Mouse (Mus musculus): Measurements from ENCODE around the gene Lactb. TPM values are rescaled to one million over a fixed set of nuclear protein-coding genes. Genes with fewer than 3 reads are reported as not detected.

Gene Lactb
- 6.7 and 7.2 TPM in 2 replicates for polyA plus RNA-seq (2015; fragmentation: Nextera tagmentation; extraction: Ambion mirVana)

- under 1% methylated on average over 29 of the region's 32 CpGs for WGBS
- H3K9me3 ChIP-seq = no peaks in the 10 kb centered on the region
- no peaks in the 10 kb centered on the region for H3K36me3 ChIP-seq
- H3K4me1 ChIP-seq = peaks cover 6% of the 10 kb centered on the region
- H3K27ac ChIP-seq = peak within 1 kb of the TSS; percentile 91
- peak; percentile 98 for ATAC-seq (ENCODE audit: borderline replicate concordance, extremely low read depth, low FRiP score, low TSS enrichment)
- H3K9ac ChIP-seq = peak within 1 kb of the TSS; percentile 75
- H3K4me3 ChIP-seq = peak within 1 kb of the TSS; percentile 92
- no peaks in the 10 kb centered on the region for H3K27me3 ChIP-seq
- peak within 1 kb of the TSS; percentile 92 for H3K4me2 ChIP-seq
Measured at GRCm38 (mm10) chr9:66975239-66975645, at the start of gene Lactb. Gene Lactb (minus strand): TSS chr9:66975484.

- H3K9me3 ChIP-seq = no peaks in the 10 kb centered on the region
- no peak overlapping the region for H3K4me2 ChIP-seq
- 70% methylated on average over 9 of the region's 9 CpGs for WGBS
- no peak for ATAC-seq (ENCODE audit: borderline replicate concordance, extremely low read depth, low FRiP score, low TSS enrichment)
- no peak overlapping the region for H3K27ac ChIP-seq
- H3K27me3 ChIP-seq = no peaks in the 10 kb centered on the region
- H3K4me1 ChIP-seq = peaks cover 22% of the 10 kb centered on the region
- no peak overlapping the region for H3K9ac ChIP-seq
- H3K4me3 ChIP-seq = no peak overlapping the region
- peaks cover 71% of the 10 kb centered on the region for H3K36me3 ChIP-seq
Measured at GRCm38 (mm10) chr9:67023371-67023770, 48.1 kb upstream of the Lactb start.

GRCm38 (mm10) chr9:67020063-67020462, 44.8 kb upstream of the Lactb start:
- ATAC-seq (ENCODE audit: borderline replicate concordance, extremely low read depth, low FRiP score, low TSS enrichment) = no peak
- Histone ChIP-seq H3K9ac (no peak overlapping the region), H3K4me3 (no peak overlapping the region), H3K4me1 (peaks cover 13% of the 10 kb centered on the region; the same call in 1 of the 2 replicates), H3K27ac (0 out of 2 replicates have a peak overlapping the region, but pooled peaks have one; percentile 4), H3K27me3 (no peaks in the 10 kb centered on the region), H3K4me2 (no peak overlapping the region), H3K9me3 (no peaks in the 10 kb centered on the region), H3K36me3 (peaks cover 40% of the 10 kb centered on the region)
- WGBS = 29% methylated on average over 2 of the region's 2 CpGs

- ATAC-seq (ENCODE audit: borderline replicate concordance, extremely low read depth, low FRiP score, low TSS enrichment) = no peak
- no peaks in the 10 kb centered on the region for H3K9me3 ChIP-seq
- peaks cover 30% of the 10 kb centered on the region for H3K4me1 ChIP-seq
- no peak overlapping the region for H3K27ac ChIP-seq
- no peaks in the 10 kb centered on the region for H3K36me3 ChIP-seq
- WGBS = 44% methylated on average over 2 of the region's 2 CpGs
- H3K9ac ChIP-seq = no peak overlapping the region
- H3K27me3 ChIP-seq = no peaks in the 10 kb centered on the region
- H3K4me3 ChIP-seq = no peak overlapping the region
- no peak overlapping the region for H3K4me2 ChIP-seq
Measured at GRCm38 (mm10) chr9:67013501-67013900, 38.2 kb upstream of the Lactb start.

GRCm38 (mm10) chr9:67012470-67012869, 37.2 kb upstream of the Lactb start:
- Histone ChIP-seq H3K9ac (no peak overlapping the region), H3K4me3 (no peak overlapping the region), H3K36me3 (no peaks in the 10 kb centered on the region), H3K9me3 (no peaks in the 10 kb centered on the region), H3K27ac (peak overlapping the region; percentile 45), H3K27me3 (no peaks in the 10 kb centered on the region), H3K4me1 (peaks cover 32% of the 10 kb centered on the region), H3K4me2 (no peak overlapping the region)
- peak; percentile 90; the same call in 1 of the 2 replicates for ATAC-seq (ENCODE audit: borderline replicate concordance, extremely low read depth, low FRiP score, low TSS enrichment)
- 23% methylated on average over 3 of the region's 3 CpGs for WGBS

- Histone ChIP-seq H3K27ac (no peak overlapping the region), H3K27me3 (no peaks in the 10 kb centered on the region), H3K4me1 (peaks cover 32% of the 10 kb centered on the region), H3K4me2 (no peak overlapping the region), H3K9ac (no peak overlapping the region), H3K36me3 (no peaks in the 10 kb centered on the region), H3K4me3 (no peak overlapping the region), H3K9me3 (no peaks in the 10 kb centered on the region)
- WGBS = 33% methylated on average over 9 of the region's 9 CpGs
- ATAC-seq (ENCODE audit: borderline replicate concordance, extremely low read depth, low FRiP score, low TSS enrichment) = no peak
Measured at GRCm38 (mm10) chr9:67011483-67011882, 36.2 kb upstream of the Lactb start.

GRCm38 (mm10) chr9:67008781-67009180, 33.5 kb upstream of the Lactb start:
- no peak overlapping the region for H3K4me2 ChIP-seq
- ATAC-seq (ENCODE audit: borderline replicate concordance, extremely low read depth, low FRiP score, low TSS enrichment) = no peak
- H3K36me3 ChIP-seq = no peaks in the 10 kb centered on the region
- H3K9me3 ChIP-seq = no peaks in the 10 kb centered on the region
- WGBS = 18% methylated on average over 11 of the region's 11 CpGs
- H3K27me3 ChIP-seq = no peaks in the 10 kb centered on the region
- no peak overlapping the region for H3K4me3 ChIP-seq
- no peak overlapping the region for H3K9ac ChIP-seq
- peaks cover 36% of the 10 kb centered on the region for H3K4me1 ChIP-seq
- H3K27ac ChIP-seq = no peak overlapping the region

GRCm38 (mm10) chr9:67006376-67006775, 31.1 kb upstream of the Lactb start:
- peaks cover 21% of the 10 kb centered on the region for H3K4me1 ChIP-seq
- no peak overlapping the region for H3K4me2 ChIP-seq
- 62% methylated on average over 4 of the region's 4 CpGs for WGBS
- H3K9me3 ChIP-seq = no peaks in the 10 kb centered on the region
- no peaks in the 10 kb centered on the region for H3K27me3 ChIP-seq
- H3K9ac ChIP-seq = no peak overlapping the region
- H3K27ac ChIP-seq = no peak overlapping the region
- H3K4me3 ChIP-seq = no peak overlapping the region
- no peaks in the 10 kb centered on the region for H3K36me3 ChIP-seq
- ATAC-seq (ENCODE audit: borderline replicate concordance, extremely low read depth, low FRiP score, low TSS enrichment) = no peak

GRCm38 (mm10) chr9:67005161-67005742, 30.0 kb upstream of the Lactb start:
- WGBS = 70% methylated on average over 11 of the region's 11 CpGs
- no peak for ATAC-seq (ENCODE audit: borderline replicate concordance, extremely low read depth, low FRiP score, low TSS enrichment)
- Histone ChIP-seq H3K27ac (no peak overlapping the region), H3K9ac (no peak overlapping the region), H3K4me2 (no peak overlapping the region), H3K4me1 (peaks cover 19% of the 10 kb centered on the region), H3K36me3 (no peaks in the 10 kb centered on the region), H3K9me3 (no peaks in the 10 kb centered on the region), H3K4me3 (no peak overlapping the region), H3K27me3 (no peaks in the 10 kb centered on the region)

- WGBS = 53% methylated on average over 4 of the region's 4 CpGs
- Histone ChIP-seq H3K4me2 (no peak overlapping the region), H3K36me3 (no peaks in the 10 kb centered on the region), H3K27ac (no peak overlapping the region), H3K4me3 (no peak overlapping the region), H3K9ac (0 out of 2 replicates have a peak overlapping the region, but pooled peaks have one; percentile 13), H3K27me3 (no peaks in the 10 kb centered on the region), H3K9me3 (no peaks in the 10 kb centered on the region), H3K4me1 (peaks cover 18% of the 10 kb centered on the region)
- ATAC-seq (ENCODE audit: borderline replicate concordance, extremely low read depth, low FRiP score, low TSS enrichment) = no peak
Measured at GRCm38 (mm10) chr9:67003656-67004055, 28.4 kb upstream of the Lactb start.

GRCm38 (mm10) chr9:67003156-67003555, 27.9 kb upstream of the Lactb start:
- H3K4me1 ChIP-seq = peaks cover 14% of the 10 kb centered on the region; the same call in 1 of the 2 replicates
- H3K4me2 ChIP-seq = no peak overlapping the region
- no peak for ATAC-seq (ENCODE audit: borderline replicate concordance, extremely low read depth, low FRiP score, low TSS enrichment)
- WGBS = 36% methylated on average over 4 of the region's 4 CpGs
- no peaks in the 10 kb centered on the region for H3K36me3 ChIP-seq
- H3K27ac ChIP-seq = no peak overlapping the region
- H3K27me3 ChIP-seq = no peaks in the 10 kb centered on the region
- H3K4me3 ChIP-seq = no peak overlapping the region
- no peak overlapping the region for H3K9ac ChIP-seq
- H3K9me3 ChIP-seq = no peaks in the 10 kb centered on the region

GRCm38 (mm10) chr9:67001506-67001905, 26.2 kb upstream of the Lactb start:
- 57% methylated on average over 4 of the region's 4 CpGs for WGBS
- Histone ChIP-seq H3K27ac (no peak overlapping the region), H3K4me3 (no peak overlapping the region), H3K36me3 (no peaks in the 10 kb centered on the region), H3K9ac (no peak overlapping the region), H3K4me2 (no peak overlapping the region), H3K9me3 (no peaks in the 10 kb centered on the region), H3K4me1 (peaks cover 14% of the 10 kb centered on the region; the same call in 1 of the 2 replicates), H3K27me3 (no peaks in the 10 kb centered on the region)
- no peak for ATAC-seq (ENCODE audit: borderline replicate concordance, extremely low read depth, low FRiP score, low TSS enrichment)
